Mouse (Mus musculus) frontal cortex, adult 2 months (tissue): ENCODE measurements around the gene Bak1. TPM values are rescaled to one million over a fixed set of nuclear protein-coding genes. Genes with fewer than 3 reads are reported as not detected.

Experiments
- DNase-seq, 2 experiments: peaks; one replicate each; pipeline ENCODE4 v3.0.0; 2022; ENCODE audit warnings: low spot score in 1 of 2; ENCODE audit errors: extremely low spot score in 1 of 2
- polyA plus RNA-seq: library from polyadenylated mRNA; depleted of rRNA; stranded (reverse); fragments of >200 nt; gene quantifications from 2 replicates; pipeline ENCODE4 v1.2.3, GENCODE M21; 2012; rRNA removed

Gene Bak1
- polyA plus RNA-seq, result 17.9 and 19.4 TPM in 2 replicates

DNA sequence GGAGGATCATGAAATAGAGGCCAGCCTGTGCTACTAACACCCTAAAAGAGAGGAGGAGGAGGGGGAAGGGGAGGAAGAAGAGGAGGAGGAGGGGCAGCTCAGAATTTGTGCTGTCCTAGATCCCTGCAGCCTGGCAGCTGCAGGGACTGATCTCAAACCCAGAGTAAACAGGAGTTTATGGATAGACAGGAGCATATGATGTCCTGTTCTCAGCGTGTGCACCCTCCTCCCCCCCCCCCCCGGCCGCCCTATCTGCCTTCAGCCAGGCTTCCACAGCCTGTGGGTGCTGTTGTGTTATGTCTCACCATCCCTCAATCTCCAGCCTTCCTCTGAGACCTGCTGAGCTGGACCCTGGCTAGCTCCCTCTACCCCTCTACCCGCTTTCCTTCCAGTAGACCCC is at the start of gene Bak1:
Gene Bak1, minus strand, starts transcription at position 101 of the 400 bp plus-strand sequence.
- no peak for DNase-seq

- DNase-seq, result no peak
These were observed 49.7 kb upstream of the Bak1 start for GRCm38 (mm10) chr17:27078499-27078898.

GRCm38 (mm10) chr17:27077920-27078319 is 49.1 kb upstream of the Bak1 start:
- no peak for DNase-seq

DNA sequence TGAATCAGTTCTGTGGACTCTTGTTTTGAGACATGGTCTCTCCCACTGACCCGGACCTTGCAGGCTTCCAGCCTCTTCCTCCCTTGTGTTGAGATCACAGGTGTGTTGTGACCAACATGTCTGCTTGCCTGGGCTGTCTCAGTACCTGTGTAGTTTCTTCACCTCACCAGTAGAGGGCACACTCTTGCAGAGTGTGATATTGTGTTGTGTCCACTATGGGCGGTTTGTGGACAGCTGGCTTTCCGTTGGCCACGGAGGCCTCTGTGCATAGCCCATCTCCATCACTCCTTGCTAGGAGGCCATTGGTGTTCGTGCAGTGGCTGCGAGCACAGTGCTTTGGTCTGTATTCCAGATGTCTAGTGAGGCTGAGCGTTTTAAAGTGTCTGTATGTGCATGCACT is 48.3 kb upstream of the Bak1 start:
- DNase-seq, result no peak

- DNase-seq, result no peak
These were observed 46.3 kb upstream of the Bak1 start for GRCm38 (mm10) chr17:27074849-27075745.

GRCm38 (mm10) chr17:27074236-27074635 is 45.4 kb upstream of the Bak1 start:
- peak in 1 of 2 experiments; percentile 7 for DNase-seq

DNA sequence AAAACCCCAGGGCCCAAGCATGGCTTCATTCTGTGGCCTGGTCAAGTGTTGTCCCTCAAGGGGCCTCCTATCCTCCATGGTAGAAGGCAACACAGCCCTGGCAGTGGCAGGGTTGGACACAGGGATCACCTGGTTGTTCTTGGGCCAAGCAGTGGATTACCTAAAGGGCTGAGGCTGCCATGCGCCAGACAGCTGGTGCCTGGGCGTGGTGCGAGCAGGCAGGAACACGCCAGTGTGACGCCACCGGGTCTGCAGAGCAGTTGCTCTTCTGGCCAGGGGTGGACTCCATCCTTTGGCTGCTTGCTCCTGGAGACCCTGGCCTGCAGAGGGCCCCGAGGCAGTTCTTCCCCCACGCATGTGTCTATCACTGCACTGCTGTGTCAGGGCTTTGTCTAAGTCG is 45.0 kb upstream of the Bak1 start:
- no peak for DNase-seq

- DNase-seq, result no peak
These were observed 44.3 kb upstream of the Bak1 start for GRCm38 (mm10) chr17:27073126-27073525.

- DNase-seq, result peak in 1 of 2 experiments; percentile 68
These were observed 43.6 kb upstream of the Bak1 start for GRCm38 (mm10) chr17:27072363-27072762.

DNA sequence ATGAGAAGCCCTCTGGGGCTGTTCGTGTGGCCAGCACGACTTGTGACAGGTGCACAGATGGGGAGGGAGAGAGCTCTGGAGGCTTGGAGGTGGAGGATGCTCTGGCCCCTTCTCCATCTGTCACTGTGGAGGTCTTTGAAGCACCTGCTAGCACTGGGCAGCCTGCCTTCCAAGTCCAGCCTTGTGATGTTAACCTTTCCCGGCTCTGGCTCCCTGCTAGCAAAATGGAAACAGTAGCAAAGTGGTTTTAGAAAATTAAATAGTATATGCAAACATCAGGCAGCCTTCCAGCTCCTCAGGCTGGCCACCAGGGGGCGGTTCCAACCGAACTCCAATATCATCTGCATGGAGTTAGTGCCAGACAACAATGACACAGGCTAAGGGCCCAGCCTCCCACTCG is 42.8 kb upstream of the Bak1 start:
- peak in 1 of 2 experiments; percentile 23 for DNase-seq

- DNase-seq, result no peak
These were observed 42.1 kb upstream of the Bak1 start for GRCm38 (mm10) chr17:27070913-27071312.

GRCm38 (mm10) chr17:27069071-27069470 is 40.3 kb upstream of the Bak1 start:
- no peak for DNase-seq

DNA sequence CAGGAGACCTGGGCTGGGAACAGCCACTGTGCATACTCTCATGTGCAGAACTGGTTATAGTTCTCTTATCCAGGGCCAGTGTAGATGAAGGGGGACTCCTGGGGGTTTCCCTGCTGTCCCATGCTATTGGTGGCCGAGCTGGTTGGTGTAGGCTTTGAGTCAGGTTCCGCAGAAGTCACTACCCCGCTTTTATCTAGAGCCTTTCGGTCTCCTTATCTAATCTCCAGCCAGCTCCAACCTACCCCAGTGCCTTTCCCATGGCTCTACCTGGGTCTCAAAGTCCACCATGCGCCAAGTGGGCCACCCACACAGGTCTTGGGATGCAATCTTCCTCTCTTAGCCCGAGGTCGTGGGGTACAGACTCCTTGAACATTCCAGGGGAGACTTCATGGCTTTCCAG is 37.3 kb upstream of the Bak1 start:
- no peak for DNase-seq

DNA sequence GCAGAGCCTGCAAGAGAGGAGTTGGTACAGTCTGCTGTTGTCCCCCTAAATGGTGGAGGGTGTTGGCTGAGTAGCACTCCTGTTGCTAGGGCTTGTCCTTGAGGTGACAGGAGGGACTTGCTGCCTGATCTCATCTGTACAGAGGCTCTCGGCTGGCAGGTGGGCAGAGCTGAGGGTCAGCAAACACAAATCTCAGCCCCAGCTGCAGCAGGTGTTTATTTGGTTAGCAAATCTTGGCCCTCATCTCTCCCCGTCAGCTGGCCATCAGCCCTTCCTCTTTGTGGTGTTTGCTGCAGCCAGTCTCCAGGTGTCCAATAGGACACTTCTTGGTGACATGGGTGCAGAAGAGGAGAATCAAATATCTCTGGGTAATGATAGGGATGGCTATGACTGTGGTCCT is 35.4 kb upstream of the Bak1 start:
- DNase-seq, result no peak

- DNase-seq, result no peak
These were observed 34.9 kb upstream of the Bak1 start for GRCm38 (mm10) chr17:27063717-27064116.

DNA sequence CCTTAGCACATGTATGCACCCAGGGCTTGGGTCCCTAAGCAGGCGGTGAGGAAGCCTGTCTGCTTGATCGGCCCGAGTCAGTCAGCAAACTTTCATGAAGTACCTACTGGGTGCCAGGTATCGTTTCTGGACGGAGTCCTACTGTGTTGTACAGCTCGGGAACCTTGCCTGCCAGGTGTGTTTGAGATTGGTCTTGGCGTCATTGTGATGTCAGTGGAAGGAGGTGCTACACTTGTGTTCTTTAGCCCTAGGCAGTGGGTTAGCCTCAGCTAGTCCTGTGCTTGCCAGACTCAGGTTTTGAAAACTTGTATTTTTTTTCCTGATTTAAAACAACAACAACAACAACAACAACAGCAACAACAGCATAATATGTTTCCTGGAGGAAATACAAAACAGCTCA is 33.9 kb upstream of the Bak1 start:
- DNase-seq, result no peak

DNA sequence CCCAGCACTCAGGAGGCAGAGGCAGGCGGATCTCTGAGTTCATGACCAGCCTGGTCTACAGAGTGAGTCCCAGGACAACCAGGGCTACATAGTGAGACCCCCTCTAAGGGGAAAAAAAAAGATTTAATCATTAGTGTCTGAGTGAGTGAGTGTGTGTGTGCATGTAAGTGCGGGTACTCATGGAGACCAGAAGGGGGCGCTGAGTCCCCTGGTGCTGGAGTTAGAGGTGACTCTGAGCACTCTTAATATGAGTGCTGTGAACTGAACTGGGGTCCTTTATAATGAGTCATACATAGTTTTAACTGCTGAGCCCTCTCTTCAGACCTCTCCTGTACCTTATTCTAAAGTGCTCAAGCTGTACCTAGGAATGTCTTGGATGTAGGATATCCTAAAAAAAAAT is 32.9 kb upstream of the Bak1 start:
- DNase-seq, result no peak

DNA sequence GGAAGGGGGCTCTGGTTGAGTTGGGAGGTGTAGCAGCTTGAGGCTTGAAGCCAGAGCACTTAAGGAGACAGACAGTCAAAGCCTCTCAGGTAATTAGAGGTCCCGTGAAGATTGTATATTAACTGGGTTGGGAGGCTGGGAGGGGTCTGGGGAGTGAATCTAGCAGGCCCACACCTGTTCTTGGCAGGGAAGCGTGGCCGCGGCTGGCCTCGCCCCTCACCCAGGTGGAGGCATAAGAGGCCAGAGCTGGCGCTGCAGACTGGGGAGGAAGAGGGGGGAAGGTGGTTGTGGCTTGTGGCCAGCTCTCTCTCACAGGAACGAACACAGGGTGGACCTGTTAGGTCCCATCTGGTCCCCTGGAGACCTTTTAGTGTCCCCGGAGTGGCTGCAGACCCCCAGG is 31.9 kb upstream of the Bak1 start:
- DNase-seq, result no peak

DNA sequence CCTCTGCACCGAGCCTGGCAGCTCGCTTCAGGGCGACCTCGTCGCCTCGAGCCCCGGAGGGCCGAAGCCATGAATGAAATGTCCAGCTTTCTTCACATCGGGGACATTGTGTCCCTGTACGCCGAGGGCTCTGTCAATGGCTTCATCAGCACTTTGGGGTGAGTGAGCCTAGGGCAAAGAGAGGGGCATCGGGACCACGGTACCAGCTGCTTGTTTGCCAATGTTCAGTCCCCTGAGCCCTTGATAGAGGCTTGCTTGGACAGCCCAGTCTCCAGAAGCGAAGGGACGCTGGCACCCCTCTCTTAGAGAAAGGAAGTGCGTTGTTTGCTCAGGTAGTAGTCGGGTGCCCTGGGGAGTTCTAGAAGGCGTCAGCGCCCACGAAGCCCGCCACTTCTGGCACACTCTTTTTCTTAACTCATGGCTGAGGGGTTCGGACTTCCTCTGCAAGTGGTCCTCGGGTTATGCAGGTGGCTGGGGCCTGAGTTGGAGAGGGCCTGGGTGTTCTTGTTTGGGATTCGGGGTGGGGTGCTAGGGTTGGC is 28.8 kb upstream of the Bak1 start:
- DNase-seq, result no peak

DNA sequence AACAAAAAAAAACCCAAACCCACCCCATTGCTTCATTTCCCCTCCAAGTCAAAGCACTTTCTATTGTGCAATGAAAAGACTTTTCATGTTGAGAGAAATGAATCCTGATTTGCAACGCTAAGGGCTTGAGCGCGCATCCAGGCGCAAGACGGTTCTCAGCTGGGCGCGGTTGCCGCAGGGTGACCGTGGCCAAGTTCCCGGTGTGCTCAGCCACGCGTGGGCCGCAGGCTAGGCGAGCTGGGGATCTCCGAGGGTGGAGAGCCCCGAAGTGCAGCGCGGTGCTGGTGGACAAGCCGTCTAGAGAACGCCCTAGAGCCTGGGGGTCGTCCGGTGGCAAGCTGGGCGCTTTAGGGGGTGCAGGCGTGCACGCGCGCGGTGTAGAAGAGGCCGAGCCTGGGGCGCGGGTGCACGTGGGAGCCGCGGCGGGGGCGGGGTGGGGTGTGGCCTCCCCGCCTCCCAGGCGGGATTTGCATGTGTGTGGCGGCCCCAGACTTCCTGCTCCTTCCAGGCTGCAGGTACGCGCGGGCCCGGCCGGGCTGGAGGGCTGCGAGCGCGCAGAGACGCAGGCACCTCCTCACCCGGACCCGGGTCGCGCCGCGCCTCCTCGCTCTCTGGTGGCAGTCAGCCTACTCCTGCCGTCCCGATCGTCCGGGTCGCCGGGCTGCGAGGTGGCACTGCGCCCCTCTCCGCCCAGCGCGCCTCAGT is 28.2 kb upstream of the Bak1 start, which contains the start of gene Itpr3:
Gene Itpr3, plus strand, starts transcription at position 493 of the 705 bp plus-strand sequence.
- no peak for DNase-seq

DNA sequence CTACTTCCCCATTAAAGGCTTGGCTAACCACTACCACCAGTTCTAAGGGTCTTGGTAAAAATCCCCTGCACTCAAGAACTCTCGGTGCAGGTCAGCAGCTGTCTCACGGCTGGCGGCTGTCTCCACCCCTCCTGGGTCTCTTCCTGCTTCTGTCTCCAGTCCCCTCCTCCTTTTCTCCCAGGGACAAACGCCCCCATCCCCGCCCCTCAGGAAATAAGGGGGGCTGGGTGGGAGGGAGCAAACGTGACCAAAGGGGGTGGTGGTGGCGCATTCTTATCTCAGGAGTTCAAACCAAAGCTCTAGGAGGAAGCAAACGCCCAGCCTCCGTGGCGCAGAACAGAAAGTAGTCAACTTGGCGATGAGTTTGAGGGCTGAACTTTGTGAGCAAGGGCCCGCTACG is 27.4 kb upstream of the Bak1 start:
- no peak for DNase-seq
